Mouse (Mus musculus) stomach, postnatal 0 days (tissue): ENCODE measurements around the gene Dnajc25. TPM values are rescaled to one million over a fixed set of nuclear protein-coding genes. Genes with fewer than 3 reads are reported as not detected.
A peak's percentile ranks its signal among the peaks of the same experiment; 100 is the strongest.

ENCODE experiments used
- ATAC-seq: fragments of 200-750 bp; cut with Nextera tagmentation; 2 replicates; pipeline ENCODE4 v1.8.0; 2017; ENCODE audit not compliant: low FRiP score, low TSS enrichment
- DNase-seq: peaks from one replicate; pipeline ENCODE4 v3.0.0-alpha.2; 2016; ENCODE audit warnings: low spot score
- H3K27ac ChIP-seq: fragments of 300-500 bp; sonication (generic); replicated peaks from 2 replicates; pipeline ENCODE4 v1.5.1; 2014; ENCODE audit warnings: mild to moderate bottlenecking, control low read depth
- H3K27me3 ChIP-seq: fragments of 300-500 bp; sonication (generic); 2 replicates; pipeline ENCODE4 v1.6.1; 2014; ENCODE audit warnings: low read length; ENCODE audit not compliant: control insufficient read depth, insufficient read depth
- H3K36me3 ChIP-seq: fragments of 300-500 bp; sonication (generic); 2 replicates; pipeline ENCODE4 v1.6.1; 2014; ENCODE audit warnings: low read length, mixed read lengths; ENCODE audit not compliant: control insufficient read depth, insufficient read depth
- H3K4me1 ChIP-seq: fragments of 300-500 bp; sonication (generic); replicated peaks from 2 replicates; pipeline ENCODE4 v1.6.1; 2014; ENCODE audit warnings: antibody characterized with exemption; ENCODE audit not compliant: control insufficient read depth, insufficient read depth
- H3K4me2 ChIP-seq: fragments of 300-500 bp; sonication (generic); replicated peaks from 2 replicates; pipeline ENCODE4 v1.6.1; 2014; ENCODE audit warnings: low read depth, mild to moderate bottlenecking, control low read depth, moderate library complexity
- H3K4me3 ChIP-seq: fragments of 300-500 bp; sonication (generic); 2 replicates; pipeline ENCODE4 v1.5.1; 2014; ENCODE audit warnings: low read depth, low read length, control low read depth
- H3K9ac ChIP-seq: fragments of 300-500 bp; sonication (generic); 2 replicates; pipeline ENCODE4 v1.6.1; 2014; ENCODE audit warnings: mild to moderate bottlenecking, low read length, control low read depth, mixed read lengths
- H3K9me3 ChIP-seq: fragments of 300-500 bp; sonication (generic); 2 replicates; pipeline ENCODE4 v1.6.1; 2016; ENCODE audit warnings: low read length; ENCODE audit not compliant: control insufficient read depth
- CTCF ChIP-seq: IDR thresholded peaks from 2 replicates; pipeline ENCODE4 v1.5.1; 2016; ENCODE audit warnings: antibody characterized with exemption, low read depth, mild to moderate bottlenecking, moderate library complexity
- EP300 ChIP-seq: optimal IDR thresholded peaks from 2 replicates; pipeline ENCODE3; 2016; ENCODE audit warnings: antibody characterized with exemption
- WGBS: fragments of 180-500 bp; shearing (Covaris S2); extraction: QIAGEN DNeasy Blood & Tissue Kit; methylation state at CpG from one replicate; pipeline ENCODE4 v1.1.7; 2014; 5-methylcytosine and 5-hydroxymethylcytosine counted together
- polyA plus RNA-seq: library from polyadenylated mRNA; unstranded; fragments of >200 nt; fragmentation: Nextera tagmentation; extraction: Ambion mirVana; gene quantifications from 2 replicates; pipeline ENCODE4 v1.2.1, GENCODE M21; 2015

Gene Dnajc25
- polyA plus RNA-seq, 1 experiment from 2014 or later, result 13.4 TPM

DNA sequence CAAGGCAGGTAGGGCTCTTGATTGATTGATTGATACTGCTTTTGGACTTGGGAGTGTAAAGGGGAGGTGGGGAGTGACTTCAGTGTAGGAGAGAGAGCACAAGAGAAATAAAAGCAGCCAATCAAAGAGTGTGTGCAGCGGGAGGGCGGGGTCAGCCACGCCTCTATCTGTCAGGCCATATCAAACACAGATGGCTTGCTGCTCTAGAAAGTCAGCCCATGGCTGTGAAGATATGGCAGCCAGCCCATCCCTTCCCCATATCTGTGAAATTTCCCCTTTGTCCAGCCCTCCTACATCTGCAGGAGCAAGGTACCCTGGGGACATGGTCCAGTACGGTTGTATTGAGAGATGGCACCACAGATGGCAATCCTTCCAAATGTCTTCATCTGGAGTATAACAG is 24.2 kb upstream of the Dnajc25 start:
- no peak overlapping the region for H3K4me2 ChIP-seq
- no peaks in the 10 kb centered on the region for H3K9me3 ChIP-seq
- TF ChIP-seq CTCF, result no peak
- TF ChIP-seq EP300, result no peak
- DNase-seq (no peak), ATAC-seq (no peak)
- 86% methylated on average over 4 of the region's 4 CpGs for WGBS
- H3K4me1 ChIP-seq, result no peaks in the 10 kb centered on the region
- no peaks in the 10 kb centered on the region for H3K27me3 ChIP-seq
- no peak overlapping the region for H3K9ac ChIP-seq
- peaks cover 4% of the 10 kb centered on the region; the same call in 1 of the 2 replicates for H3K36me3 ChIP-seq
- H3K27ac ChIP-seq, result no peak overlapping the region
- no peak overlapping the region for H3K4me3 ChIP-seq

GRCm38 (mm10) chr4:58975711-58976110 is 19.2 kb upstream of the Dnajc25 start:
- H3K4me3 ChIP-seq, result no peak overlapping the region
- ATAC-seq, result no peak
- no peak overlapping the region for H3K27ac ChIP-seq
- peaks cover 5% of the 10 kb centered on the region for H3K36me3 ChIP-seq
- no peak overlapping the region for H3K9ac ChIP-seq
- peak; percentile 11 for DNase-seq
- no peak for TF ChIP-seq CTCF
- no peak for TF ChIP-seq EP300
- no peaks in the 10 kb centered on the region for H3K4me1 ChIP-seq
- H3K27me3 ChIP-seq, result no peaks in the 10 kb centered on the region
- no peaks in the 10 kb centered on the region for H3K9me3 ChIP-seq
- no peak overlapping the region for H3K4me2 ChIP-seq
- WGBS, result 78% methylated on average over 5 of the region's 5 CpGs

DNA sequence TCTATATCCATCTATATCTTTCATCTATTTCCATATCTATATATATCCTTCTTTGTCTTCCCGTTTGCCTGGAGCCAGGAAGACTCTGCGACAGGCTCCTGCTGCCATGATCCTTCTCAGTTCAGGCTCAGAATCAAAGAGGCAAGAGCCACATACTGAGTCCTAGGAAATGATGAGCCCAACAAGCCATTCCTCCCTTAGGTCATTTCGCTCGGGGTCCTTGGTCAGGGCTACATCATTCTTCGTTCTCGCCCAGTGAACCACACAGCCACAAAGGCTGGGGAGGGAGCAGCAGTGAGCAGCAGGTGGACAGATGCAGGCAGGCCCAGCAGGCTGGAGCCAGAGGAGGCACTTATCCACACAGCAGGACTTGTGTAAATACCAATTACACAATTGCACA is 13.4 kb upstream of the Dnajc25 start:
- ATAC-seq (no peak), DNase-seq (no peak)
- Histone ChIP-seq H3K27me3 (no peaks in the 10 kb centered on the region), H3K4me1 (no peaks in the 10 kb centered on the region), H3K4me3 (no peak overlapping the region), H3K27ac (no peak overlapping the region), H3K9ac (no peak overlapping the region), H3K9me3 (no peaks in the 10 kb centered on the region), H3K36me3 (no peaks in the 10 kb centered on the region; the same call in 1 of the 2 replicates), H3K4me2 (no peak overlapping the region)
- TF ChIP-seq CTCF (no peak), EP300 (no peak)
- 85% methylated on average over 6 of the region's 6 CpGs for WGBS

GRCm38 (mm10) chr4:58982806-58983205 is 12.1 kb upstream of the Dnajc25 start:
- Histone ChIP-seq H3K4me2 (no peak overlapping the region), H3K27me3 (no peaks in the 10 kb centered on the region), H3K27ac (no peak overlapping the region), H3K9me3 (no peaks in the 10 kb centered on the region), H3K4me1 (no peaks in the 10 kb centered on the region), H3K36me3 (no peaks in the 10 kb centered on the region; the same call in 1 of the 2 replicates), H3K9ac (no peak overlapping the region), H3K4me3 (no peak overlapping the region)
- 88% methylated on average over 8 of the region's 8 CpGs for whole genome bisulfite sequencing
- TF ChIP-seq CTCF (no peak), EP300 (no peak)
- no peak for DNase-seq
- no peak for ATAC-seq

- H3K27me3 ChIP-seq, result no peaks in the 10 kb centered on the region
- ATAC-seq (peak; percentile 80), DNase-seq (peak; percentile 89)
- H3K36me3 ChIP-seq, result no peaks in the 10 kb centered on the region
- TF ChIP-seq EP300, result peak; percentile 50
- peak; percentile 94 for TF ChIP-seq CTCF
- WGBS, result 13% methylated on average over 7 of the region's 7 CpGs
- H3K9me3 ChIP-seq, result no peaks in the 10 kb centered on the region
- H3K4me2 ChIP-seq, result peak overlapping the region; percentile 32; the same call in 1 of the 2 replicates
- peak overlapping the region; percentile 45; the same call in 1 of the 2 replicates for H3K27ac ChIP-seq
- H3K4me1 ChIP-seq, result no peaks in the 10 kb centered on the region
- H3K9ac ChIP-seq, result no peak overlapping the region
- 0 out of 2 replicates have a peak overlapping the region, but pooled peaks have one; percentile 8 for H3K4me3 ChIP-seq
Measured at GRCm38 (mm10) chr4:58985157-58985648, 9.7 kb upstream of the Dnajc25 start.

- WGBS, result 2% methylated on average over 28 of the region's 28 CpGs
Measured at GRCm38 (mm10) chr4:58986540-58987190, 8.2 kb upstream of the Dnajc25 start, which contains the start of gene Ptgr1. TSS of gene Ptgr1 (minus strand) at chr4:58987119.

More at GRCm38 (mm10) chr4:58986540-58987190, 8.2 kb upstream of the Dnajc25 start, which contains the start of gene Ptgr1:
- peak; percentile 73 for ATAC-seq
- peak within 1 kb of the TSS; percentile 75 for H3K9ac ChIP-seq
- no peaks in the 10 kb centered on the region for H3K4me1 ChIP-seq
- DNase-seq, result peak; percentile 89
- H3K4me2 ChIP-seq, result peak within 1 kb of the TSS; percentile 77
- H3K4me3 ChIP-seq, result peak within 1 kb of the TSS; percentile 72
- no peaks in the 10 kb centered on the region for H3K27me3 ChIP-seq
- no peaks in the 10 kb centered on the region for H3K9me3 ChIP-seq
- H3K36me3 ChIP-seq, result no peaks in the 10 kb centered on the region
- TF ChIP-seq EP300 (no peak), CTCF (no peak)
- peak within 1 kb of the TSS; percentile 92 for H3K27ac ChIP-seq
